Mouse (Mus musculus) forebrain, postnatal 0 days (tissue): ENCODE data around the gene Sec16a. TPM values are rescaled to one million over a fixed set of nuclear protein-coding genes. Genes with fewer than 3 reads are reported as not detected.
A peak's percentile ranks its signal among the peaks of the same experiment; 100 is the strongest.

ENCODE experiments used
- ATAC-seq: fragments of 200-750 bp; cut with Nextera tagmentation; 2 replicates; pipeline ENCODE4 v1.8.0; 2017; ENCODE audit warnings: mild to moderate bottlenecking, moderate library complexity
- DNase-seq: peaks from one replicate; pipeline ENCODE4 v3.0.0-alpha.2; 2015
- H3K27ac ChIP-seq: fragments of 300-500 bp; sonication (generic); 2 replicates; pipeline ENCODE4 v1.5.1; 2014; ENCODE audit warnings: low read depth, mild to moderate bottlenecking, antibody characterized with exemption, low read length, moderate library complexity, mixed read lengths
- H3K27me3 ChIP-seq: fragments of 300-500 bp; sonication (generic); 2 replicates; pipeline ENCODE4 v1.6.1; 2014; ENCODE audit warnings: mild to moderate bottlenecking, low read length, mixed read lengths; ENCODE audit not compliant: insufficient read depth
- H3K36me3 ChIP-seq: fragments of 300-500 bp; sonication (generic); 2 replicates; pipeline ENCODE4 v1.6.1; 2014; ENCODE audit warnings: mild to moderate bottlenecking, moderate library complexity; ENCODE audit not compliant: insufficient read depth
- H3K4me1 ChIP-seq: fragments of 300-500 bp; sonication (generic); 2 replicates; pipeline ENCODE4 v1.6.1; 2014; ENCODE audit warnings: antibody characterized with exemption; ENCODE audit not compliant: insufficient read depth
- H3K4me2 ChIP-seq: fragments of 300-500 bp; sonication (generic); 2 replicates; pipeline ENCODE4 v1.6.1; 2014; ENCODE audit warnings: low read depth, mild to moderate bottlenecking, moderate library complexity
- H3K4me3 ChIP-seq: fragments of 300-500 bp; sonication (generic); 2 replicates; pipeline ENCODE4 v1.5.1; 2014; ENCODE audit warnings: low read depth, low read length, mixed read lengths
- H3K9ac ChIP-seq: fragments of 300-500 bp; sonication (generic); 2 replicates; pipeline ENCODE4 v1.6.1; 2014; ENCODE audit warnings: mild to moderate bottlenecking
- H3K9me3 ChIP-seq: fragments of 300-500 bp; sonication (generic); 2 replicates; pipeline ENCODE4 v1.6.1; 2016; ENCODE audit warnings: low read length
- CTCF ChIP-seq: sonication (generic); IDR thresholded peaks from 2 replicates; pipeline ENCODE4 v1.5.1; 2016; ENCODE audit warnings: antibody characterized with exemption, control low read depth, low read depth
- WGBS: fragments of 180-500 bp; shearing (Covaris S2); extraction: QIAGEN DNeasy Blood & Tissue Kit; methylation state at CpG from one replicate; pipeline ENCODE4 v1.1.7; 2014; 5-methylcytosine and 5-hydroxymethylcytosine counted together
- polyA plus RNA-seq: library from polyadenylated mRNA; unstranded; fragments of >200 nt; fragmentation: Nextera tagmentation; extraction: Ambion mirVana; gene quantifications from 2 replicates; pipeline ENCODE4 v1.2.1, GENCODE M21; 2015
- total RNA-seq: library from RNA; depleted of rRNA; stranded (reverse); fragments of >200 nt; gene quantifications from 2 replicates; pipeline ENCODE4 v1.2.3, GENCODE M21; 2014

The Sec16a gene
- total and polyA plus RNA-seq, 2 experiments from 2014 or later: 10.9 to 65.6 TPM

- Histone ChIP-seq H3K4me2 (no peak overlapping the region), H3K9ac (no peak overlapping the region), H3K4me3 (no peak overlapping the region), H3K9me3 (no peaks in the 10 kb centered on the region), H3K36me3 (peaks cover 29% of the 10 kb centered on the region), H3K27me3 (no peaks in the 10 kb centered on the region), H3K4me1 (no peaks in the 10 kb centered on the region), H3K27ac (no peak overlapping the region)
- ATAC-seq (no peak), DNase-seq (no peak)
- 90% methylated on average over 13 of the region's 13 CpGs for WGBS
- no peak for TF ChIP-seq CTCF
Observed at GRCm38 (mm10) chr2:26460837-26461236, 15.8 kb upstream of the Sec16a start.

GRCm38 (mm10) chr2:26460097-26460646 is 15.2 kb upstream of the Sec16a start:
- Histone ChIP-seq H3K36me3 (peaks cover 29% of the 10 kb centered on the region), H3K4me3 (no peak overlapping the region), H3K9me3 (no peaks in the 10 kb centered on the region), H3K9ac (no peak overlapping the region), H3K27me3 (no peaks in the 10 kb centered on the region), H3K27ac (no peak overlapping the region), H3K4me2 (no peak overlapping the region), H3K4me1 (no peaks in the 10 kb centered on the region)
- peak; percentile 43 for ATAC-seq
- no peak for TF ChIP-seq CTCF
- DNase-seq: no peak
- WGBS: 74% methylated on average over 16 of the region's 16 CpGs

- H3K27ac ChIP-seq: no peak overlapping the region
- 35% methylated on average over 6 of the region's 6 CpGs for WGBS
- H3K9me3 ChIP-seq: no peaks in the 10 kb centered on the region
- no peak overlapping the region for H3K9ac ChIP-seq
- peaks cover 26% of the 10 kb centered on the region for H3K36me3 ChIP-seq
- no peaks in the 10 kb centered on the region for H3K27me3 ChIP-seq
- no peak overlapping the region for H3K4me2 ChIP-seq
- H3K4me3 ChIP-seq: no peak overlapping the region
- no peaks in the 10 kb centered on the region for H3K4me1 ChIP-seq
- ATAC-seq (no peak; the same call in 1 of the 2 replicates), DNase-seq (no peak)
- no peak for TF ChIP-seq CTCF
Observed at GRCm38 (mm10) chr2:26459478-26459877, 14.5 kb upstream of the Sec16a start.

GRCm38 (mm10) chr2:26458402-26459124 is 13.5 kb upstream of the Sec16a start:
- TF ChIP-seq CTCF: no peak

GRCm38 (mm10) chr2:26449121-26450060 is 4.4 kb upstream of the Sec16a start:
- Histone ChIP-seq H3K27me3 (no peaks in the 10 kb centered on the region), H3K9ac (no peak overlapping the region), H3K9me3 (no peaks in the 10 kb centered on the region), H3K27ac (peak overlapping the region; percentile 35; the same call in 1 of the 2 replicates), H3K4me3 (no peak overlapping the region), H3K4me2 (no peak overlapping the region), H3K36me3 (no peaks in the 10 kb centered on the region; the same call in 1 of the 2 replicates), H3K4me1 (peaks cover 9% of the 10 kb centered on the region)
- TF ChIP-seq CTCF: peak; percentile 90
- WGBS: 22% methylated on average over 5 of the region's 5 CpGs
- ATAC-seq (no peak), DNase-seq (peak; percentile 91)

More at GRCm38 (mm10) chr2:26458402-26459124, 13.5 kb upstream of the Sec16a start:
- Histone ChIP-seq H3K4me1 (no peaks in the 10 kb centered on the region), H3K27ac (no peak overlapping the region), H3K4me2 (no peak overlapping the region), H3K9ac (no peak overlapping the region), H3K27me3 (no peaks in the 10 kb centered on the region), H3K9me3 (no peaks in the 10 kb centered on the region), H3K36me3 (peaks cover 19% of the 10 kb centered on the region), H3K4me3 (no peak overlapping the region)
- ATAC-seq (no peak), DNase-seq (no peak)
- WGBS: 43% methylated on average over 7 of the region's 7 CpGs

GRCm38 (mm10) chr2:26447451-26447850 is 2.4 kb upstream of the Sec16a start:
- Histone ChIP-seq H3K4me2 (no peak overlapping the region), H3K9me3 (no peaks in the 10 kb centered on the region), H3K27me3 (no peaks in the 10 kb centered on the region), H3K27ac (no peak overlapping the region), H3K4me1 (peaks cover 24% of the 10 kb centered on the region), H3K36me3 (no peaks in the 10 kb centered on the region; the same call in 1 of the 2 replicates), H3K4me3 (no peak overlapping the region), H3K9ac (no peak overlapping the region)
- ATAC-seq (no peak), DNase-seq (no peak)
- 80% methylated on average over 1 of the region's 1 CpGs for WGBS
- TF ChIP-seq CTCF: no peak
